Mouse (Mus musculus) G1E (cell line): ENCODE data around the gene Gpr37l1.

ENCODE experiments used
- CTCF ChIP-seq: IDR thresholded peaks from 2 replicates; pipeline ENCODE4 v1.5.1; 2012; ENCODE audit warnings: low read depth, low read length, inconsistent platforms, mixed read lengths
- POLR2AphosphoS5 ChIP-seq: IDR thresholded peaks from 2 replicates; pipeline ENCODE4 v1.6.1; 2012; ENCODE audit warnings: low read depth, low read length, inconsistent platforms; ENCODE audit not compliant: insufficient replicate concordance
- TAL1 ChIP-seq: conservative IDR thresholded peaks from 2 replicates; pipeline ENCODE4 v1.6.1; 2012; ENCODE audit warnings: low read depth, low read length, inconsistent platforms, mixed read lengths

DNA sequence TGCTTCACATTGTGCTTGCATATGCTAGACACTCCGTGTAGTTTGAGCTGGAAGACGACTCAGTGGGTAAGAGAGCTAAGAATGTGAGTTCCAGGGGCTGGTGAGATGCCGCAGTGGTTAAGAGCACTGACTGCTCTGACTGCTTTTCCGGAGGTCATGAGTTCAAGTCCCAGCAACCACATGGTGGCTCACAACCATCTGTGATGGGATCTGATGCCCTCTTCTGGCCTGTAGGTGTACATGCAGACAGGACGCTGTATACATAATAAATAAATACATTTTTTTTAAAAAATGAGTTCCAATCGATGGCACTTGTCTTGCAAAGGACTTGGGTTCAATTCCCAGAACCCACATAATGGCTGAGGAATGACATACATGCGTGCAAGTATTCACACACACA, 3.7 kb upstream of the Gpr37l1 start:
- no peak for TF ChIP-seq CTCF
- TF ChIP-seq POLR2AphosphoS5, result no peak
- TF ChIP-seq TAL1, result no peak
